Mouse (Mus musculus) olfactory bulb, adult 2 months (tissue): ENCODE data around the gene St14.

Experiments used
- CTCF ChIP-seq: fragments of 200-500 bp; IDR thresholded peaks from 2 replicates; pipeline ENCODE4 v1.5.1; 2012; ENCODE audit warnings: low read depth, mild to moderate bottlenecking, low read length, moderate library complexity; ENCODE audit not compliant: insufficient read depth
- POLR2A ChIP-seq: fragments of 200-500 bp; IDR thresholded peaks from 2 replicates; pipeline ENCODE4 v1.6.1; 2012; ENCODE audit warnings: mild to moderate bottlenecking, low read depth, low read length, moderate library complexity; ENCODE audit not compliant: insufficient read depth

GRCm38 (mm10) chr9:31162911-31163310 is 31.3 kb upstream of the St14 start:
- TF ChIP-seq CTCF (no peak), POLR2A (no peak)
